Mouse (Mus musculus) liver, embryonic 14.5 days (tissue): Measurements from ENCODE around the gene Galt.
"Not testable (repeated sequence)": the region's sequence is repeated elsewhere in the genome, so short reads cannot be mapped to it uniquely, and the experiment has no call there.

Experiments used
- CTCF ChIP-seq: IDR thresholded peaks from 2 replicates; pipeline ENCODE4 v1.5.1; 2016; ENCODE audit warnings: antibody characterized with exemption, low read depth, control low read depth
- EP300 ChIP-seq: IDR thresholded peaks from 2 replicates; pipeline ENCODE4 v1.6.1; 2016; ENCODE audit warnings: antibody characterized with exemption, low read depth

DNA sequence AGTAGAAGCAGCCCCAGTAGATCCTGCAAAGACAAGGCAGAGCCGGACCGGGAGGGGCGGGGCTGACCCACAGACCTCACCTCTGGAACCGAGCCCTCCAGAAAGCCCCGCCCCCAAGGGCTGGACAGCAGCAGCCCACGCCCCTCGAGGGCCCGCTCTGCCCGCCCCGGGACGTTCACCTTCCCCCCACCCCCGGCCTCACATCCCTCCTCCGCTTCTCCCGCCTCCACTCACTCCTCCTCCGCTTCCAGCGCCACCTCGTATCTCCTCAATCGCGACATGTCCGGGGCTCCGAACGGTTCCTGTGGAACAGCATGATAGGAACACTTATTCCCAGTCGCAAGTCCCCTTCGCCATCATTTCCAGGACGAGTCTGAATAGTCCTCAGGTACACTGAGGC, 18.5 kb downstream of the Galt start:
- not testable (repeated sequence) for TF ChIP-seq CTCF, EP300
